Mouse (Mus musculus) heart, adult 2 months (tissue): ENCODE data around the gene Shisa8. TPM values are rescaled to one million over a fixed set of nuclear protein-coding genes. Genes with fewer than 3 reads are reported as not detected.
"Not testable (repeated sequence)": the region's sequence is repeated elsewhere in the genome, so short reads cannot be mapped to it uniquely, and the experiment has no call there.

Experiments
- DNase-seq, 2 experiments: peaks; one replicate each; pipeline ENCODE4 v3.0.0; 2021
- H3K27ac ChIP-seq: fragments of 200-600 bp; 2 replicates; pipeline ENCODE4 v1.8.1; 2022
- H3K27me3 ChIP-seq: fragments of 200-500 bp; 2 replicates; pipeline ENCODE4 v1.6.1; 2012; ENCODE audit warnings: mild to moderate bottlenecking, low read length, inconsistent platforms, mixed read lengths; ENCODE audit not compliant: control insufficient read depth, insufficient read depth
- H3K36me3 ChIP-seq: fragments of 200-500 bp; 2 replicates; pipeline ENCODE4 v1.6.1; 2012; ENCODE audit warnings: low read length, inconsistent platforms; ENCODE audit not compliant: control insufficient read depth, insufficient read depth
- H3K4me1 ChIP-seq: fragments of 200-500 bp; 2 replicates; pipeline ENCODE4 v1.6.1; 2011; ENCODE audit warnings: low read length; ENCODE audit not compliant: control insufficient read depth, insufficient read depth
- H3K4me3 ChIP-seq: fragments of 200-600 bp; 2 replicates; pipeline ENCODE4 v1.8.1; 2022
- H3K79me2 ChIP-seq: fragments of 200-500 bp; replicated peaks from 2 replicates; pipeline ENCODE4 v1.6.1; 2012; ENCODE audit warnings: mild to moderate bottlenecking, inconsistent platforms, low read length, moderate library complexity, mixed read lengths; ENCODE audit not compliant: control insufficient read depth, insufficient read depth
- H3K9ac ChIP-seq: fragments of 200-500 bp; 2 replicates; pipeline ENCODE4 v1.6.1; 2012; ENCODE audit warnings: low read depth, mild to moderate bottlenecking, control low read depth, inconsistent platforms, low read length, mixed read lengths
- CTCF ChIP-seq: fragments of 200-600 bp; IDR thresholded peaks from 2 replicates; pipeline ENCODE4 v1.8.1; 2022; ENCODE audit warnings: antibody characterized with exemption, mild to moderate bottlenecking, moderate library complexity
- EP300 ChIP-seq: fragments of 200-500 bp; IDR thresholded peaks from 2 replicates; pipeline ENCODE4 v1.6.1; 2011; ENCODE audit warnings: low read depth, low read length, control low read depth; ENCODE audit not compliant: insufficient read depth
- POLR2A ChIP-seq: fragments of 200-500 bp; IDR thresholded peaks from 2 replicates; pipeline ENCODE4 v1.6.1; 2011; ENCODE audit warnings: mild to moderate bottlenecking, low read depth, low read length, control low read depth; ENCODE audit not compliant: insufficient read depth
- WGBS: fragments of 180-500 bp; shearing (Covaris S2); methylation state at CpG from one replicate; pipeline ENCODE4 v1.1.7; 2018; 5-methylcytosine and 5-hydroxymethylcytosine counted together
- intact Hi-C: fragments of 180-260 bp; cut with DNase I; formaldehyde crosslinking; loops from one replicate; pipeline ENCODE4 v1.15.1; 2025
- polyA plus RNA-seq: library from polyadenylated mRNA; depleted of rRNA; stranded (reverse); fragments of >200 nt; gene quantifications from 2 replicates; pipeline ENCODE4 v1.2.3, GENCODE M21; 2012
- total RNA-seq, 2 experiments: library from RNA; stranded (reverse); gene quantifications; 2 replicates each; pipeline ENCODE4 v1.2.3; 2021

Shisa8 gene
- total and polyA plus RNA-seq, 3 experiments = 0.13 to 0.23 (median 0.21) TPM

- H3K27me3 ChIP-seq = no peaks in the 10 kb centered on the region
- no peaks in the 10 kb centered on the region for H3K79me2 ChIP-seq
- 0 out of 2 replicates have a peak, but pooled peaks cover 2% of the 10 kb centered on the region for H3K4me1 ChIP-seq
- WGBS = 37% methylated on average over 3 of the region's 3 CpGs
- no peak overlapping the region for H3K4me3 ChIP-seq
- H3K9ac ChIP-seq = no peak overlapping the region
- intact Hi-C loops = no loop called here
- H3K27ac ChIP-seq = no peak overlapping the region
- DNase-seq = no peak
- H3K36me3 ChIP-seq = no peaks in the 10 kb centered on the region
- TF ChIP-seq EP300 (no peak), POLR2A (no peak), CTCF (no peak)
These were observed 34.6 kb upstream of the Shisa8 start for GRCm38 (mm10) chr15:82247131-82247776.

GRCm38 (mm10) chr15:82244805-82245161 lies 32.2 kb upstream of the Shisa8 start:
- H3K27ac ChIP-seq, DNase-seq, H3K79me2 ChIP-seq, intact Hi-C loops, H3K36me3 ChIP-seq, H3K4me1 ChIP-seq, H3K27me3 ChIP-seq, H3K9ac ChIP-seq: not testable (repeated sequence)
- 23% methylated on average over 9 of the region's 9 CpGs for WGBS
- peak overlapping the region; percentile 71 for H3K4me3 ChIP-seq

GRCm38 (mm10) chr15:82244115-82244804 lies 31.6 kb upstream of the Shisa8 start, which contains the start of gene Cenpm:
Gene Cenpm, minus strand, starts transcription at chr15:82244748.
- no peak for TF ChIP-seq EP300
- TF ChIP-seq POLR2A = no peak
- 0 out of 2 replicates have a peak, but pooled peaks have one; percentile 8 for TF ChIP-seq CTCF
- peak within 1 kb of the TSS; percentile 72 for H3K27ac ChIP-seq
- intact Hi-C loops = no loop called here
- 0 out of 2 replicates have a peak, but pooled peaks cover 2% of the 10 kb centered on the region for H3K4me1 ChIP-seq
- no peaks in the 10 kb centered on the region for H3K27me3 ChIP-seq
- H3K9ac ChIP-seq = peak within 1 kb of the TSS; percentile 85
- H3K36me3 ChIP-seq = no peaks in the 10 kb centered on the region
- under 1% methylated on average over 65 of the region's 65 CpGs for WGBS
- peak; percentile 94 to 95 for DNase-seq
- H3K79me2 ChIP-seq = no peaks in the 10 kb centered on the region
- peak within 1 kb of the TSS; percentile 71 for H3K4me3 ChIP-seq

GRCm38 (mm10) chr15:82243742-82244114 lies 31.1 kb upstream of the Shisa8 start:
- Histone ChIP-seq H3K4me3 (peak overlapping the region; percentile 71), H3K9ac (peak overlapping the region; percentile 56), H3K4me1 (0 out of 2 replicates have a peak, but pooled peaks cover 2% of the 10 kb centered on the region), H3K79me2 (no peaks in the 10 kb centered on the region), H3K27me3 (no peaks in the 10 kb centered on the region), H3K36me3 (no peaks in the 10 kb centered on the region), H3K27ac (no peak overlapping the region)
- intact Hi-C loops = no loop called here
- TF ChIP-seq CTCF (no peak), POLR2A (no peak), EP300 (no peak)
- WGBS = under 1% methylated on average over 12 of the region's 12 CpGs
- no peak for DNase-seq

GRCm38 (mm10) chr15:82243311-82243710 lies 30.7 kb upstream of the Shisa8 start:
- Histone ChIP-seq H3K79me2 (no peaks in the 10 kb centered on the region), H3K4me3 (no peak overlapping the region; the same call in 1 of the 2 replicates), H3K27me3 (no peaks in the 10 kb centered on the region), H3K4me1 (0 out of 2 replicates have a peak, but pooled peaks cover 2% of the 10 kb centered on the region), H3K27ac (no peak overlapping the region), H3K9ac (no peak overlapping the region), H3K36me3 (no peaks in the 10 kb centered on the region)
- intact Hi-C loops = no loop called here
- TF ChIP-seq POLR2A (no peak), EP300 (no peak), CTCF (no peak)
- no peak for DNase-seq
- WGBS = 69% methylated on average over 3 of the region's 3 CpGs

- Histone ChIP-seq H3K27me3 (no peaks in the 10 kb centered on the region), H3K4me3 (no peak overlapping the region), H3K4me1 (no peaks in the 10 kb centered on the region), H3K79me2 (no peaks in the 10 kb centered on the region), H3K36me3 (no peaks in the 10 kb centered on the region), H3K9ac (no peak overlapping the region), H3K27ac (no peak overlapping the region)
- peak; percentile 78 to 89 for DNase-seq
- WGBS = 17% methylated on average over 5 of the region's 5 CpGs
- intact Hi-C loops = loop anchor here (1.0 kb wide), 2 partner anchors 98 to 171 kb away; no protein-coding TSS in a partner anchor
- TF ChIP-seq EP300 = peak; percentile 93
- TF ChIP-seq CTCF = no peak
These were observed 23.9 kb upstream of the Shisa8 start for GRCm38 (mm10) chr15:82236565-82236964.
